Mouse (Mus musculus): ENCODE results near the gene Prkg1. TPM values are rescaled to one million over a fixed set of nuclear protein-coding genes. Genes with fewer than 3 reads are reported as not detected.

Prkg1 gene
- total RNA-seq, 2 experiments from 2014 or later, result 8.2 to 13.4 TPM

DNA sequence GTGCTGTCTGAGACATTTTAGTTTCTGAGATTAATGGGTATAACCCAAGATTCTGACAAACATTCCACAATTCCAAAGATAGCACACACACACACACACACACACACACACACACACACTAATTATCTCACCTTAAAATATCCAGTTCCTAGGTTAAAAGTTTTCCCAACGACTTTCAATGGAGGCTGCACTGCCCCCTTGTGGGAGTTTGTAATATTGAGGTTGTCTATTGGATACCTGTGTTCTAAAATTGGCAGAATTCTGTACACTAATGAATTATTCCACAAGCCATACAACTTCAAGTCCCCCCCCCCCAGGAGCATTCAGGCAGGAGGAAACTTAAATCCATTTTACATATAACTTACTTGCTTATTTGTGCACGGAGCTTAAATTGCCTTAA is 18.2 kb downstream of the Prkg1 start:
- peak; percentile 72 for DNase-seq

DNA sequence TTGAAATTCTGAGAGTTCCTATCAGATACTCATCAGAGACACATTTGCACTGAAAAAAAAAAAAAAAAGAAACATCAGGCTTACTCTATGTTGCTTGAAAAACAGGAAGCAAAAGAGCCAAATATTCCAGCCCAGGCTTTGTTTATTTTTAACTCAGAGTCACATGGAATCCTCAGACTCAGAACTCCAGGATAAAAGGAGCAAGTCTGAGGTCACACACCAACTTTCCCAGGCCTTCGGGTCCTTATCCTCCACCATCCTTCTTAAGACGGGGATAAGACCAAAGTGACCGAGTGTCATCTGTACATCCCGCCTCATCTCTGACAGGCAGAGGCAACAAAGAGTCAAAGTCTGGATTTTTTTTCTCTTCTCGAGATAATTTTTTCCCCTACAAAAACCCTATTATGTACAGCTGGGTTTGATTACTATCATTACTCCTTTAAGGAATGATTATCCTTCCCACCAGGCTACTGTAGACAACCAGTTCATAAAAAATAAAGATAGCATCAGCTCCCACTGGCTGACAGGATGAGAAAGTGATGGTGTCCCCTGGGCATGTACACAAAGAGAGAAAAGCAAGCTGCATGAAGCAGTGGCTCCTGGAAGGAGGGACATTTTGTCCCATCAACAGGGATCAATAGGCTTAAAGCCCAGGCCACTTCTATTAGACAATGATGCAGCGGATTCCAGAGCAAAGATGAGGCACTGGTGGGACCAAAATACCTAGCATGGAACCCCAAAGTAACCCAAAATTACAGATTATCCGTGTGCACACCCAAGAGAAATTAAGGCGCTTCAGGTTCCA is 21.4 kb downstream of the Prkg1 start:
- no peak for DNase-seq

DNA sequence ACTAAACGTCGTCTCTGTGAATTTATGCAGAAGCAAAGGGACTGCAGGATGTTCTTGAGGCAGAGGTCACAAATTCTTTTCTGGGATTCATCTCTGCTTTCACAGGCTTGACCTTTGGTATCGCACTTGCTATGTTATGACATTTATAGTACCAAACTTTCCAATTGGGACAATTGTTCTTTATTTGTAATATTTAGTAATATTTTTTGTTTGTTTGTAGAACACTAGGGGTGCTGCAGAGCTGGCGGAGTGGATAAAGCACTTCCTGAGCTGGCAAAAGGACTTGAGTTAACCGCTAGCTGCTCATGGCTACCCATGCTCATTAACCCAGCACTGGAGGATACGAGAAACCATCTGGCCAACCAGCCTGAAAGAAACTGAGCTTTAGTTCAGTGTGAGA is 49.9 kb downstream of the Prkg1 start:
- DNase-seq, result no peak

DNA sequence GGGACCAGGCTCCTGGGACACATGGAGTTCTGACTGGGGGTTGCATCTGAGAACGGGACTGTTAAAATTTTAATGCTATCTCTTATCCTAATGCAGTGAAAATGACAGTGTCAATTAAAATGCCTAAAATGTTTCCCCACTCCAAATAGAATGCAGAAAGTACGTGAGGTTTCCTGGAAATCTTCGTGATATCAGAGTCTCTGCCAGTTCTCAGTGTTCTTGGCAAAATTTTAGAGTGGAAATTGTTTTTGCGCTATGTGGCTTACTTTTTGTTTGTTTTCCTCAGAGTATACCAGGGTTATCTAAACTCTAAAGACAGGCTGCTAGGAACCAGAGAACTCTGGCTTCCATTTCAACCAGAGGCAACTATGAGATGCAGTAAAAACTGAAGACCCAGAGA is 50.4 kb downstream of the Prkg1 start:
- no peak for DNase-seq

DNA sequence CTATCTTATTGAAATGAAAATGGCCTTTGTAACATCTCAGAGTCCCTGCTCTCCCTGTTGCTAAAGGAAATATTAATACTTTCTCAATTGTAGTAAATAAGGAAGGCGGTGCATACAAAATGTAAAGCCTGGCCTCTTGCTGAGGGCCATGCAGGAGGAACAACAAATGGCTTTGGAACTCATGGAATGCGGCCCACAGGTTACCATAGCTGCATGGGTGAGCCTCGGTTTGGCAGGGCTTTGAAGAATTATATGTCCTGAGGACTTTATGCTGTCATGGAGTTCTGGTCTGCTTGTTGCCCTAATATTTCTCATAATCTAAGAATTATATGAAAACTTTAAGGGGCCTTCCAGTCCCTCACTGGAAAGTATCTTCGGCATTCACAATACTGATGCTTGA is 51.5 kb downstream of the Prkg1 start:
- DNase-seq, result no peak

DNA sequence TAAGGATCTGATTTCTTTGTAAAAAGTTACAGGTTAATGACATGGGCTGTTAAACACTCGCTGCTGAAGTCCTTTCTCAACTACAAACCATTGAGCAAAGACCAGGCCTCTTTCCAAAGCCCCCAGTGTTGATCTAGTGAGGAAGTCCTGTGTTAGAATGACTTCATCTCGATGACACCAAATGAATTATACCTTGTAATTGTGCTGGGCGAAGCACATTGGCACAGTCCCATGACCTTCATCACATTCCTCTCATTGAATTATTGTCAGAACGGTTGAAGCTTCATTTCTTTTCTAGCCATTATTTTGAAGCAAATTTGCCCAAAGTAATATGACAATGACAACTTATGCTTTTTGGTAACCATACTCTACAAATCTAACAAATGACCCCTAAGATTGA is 54.5 kb downstream of the Prkg1 start:
- DNase-seq, result peak; percentile 41

DNA sequence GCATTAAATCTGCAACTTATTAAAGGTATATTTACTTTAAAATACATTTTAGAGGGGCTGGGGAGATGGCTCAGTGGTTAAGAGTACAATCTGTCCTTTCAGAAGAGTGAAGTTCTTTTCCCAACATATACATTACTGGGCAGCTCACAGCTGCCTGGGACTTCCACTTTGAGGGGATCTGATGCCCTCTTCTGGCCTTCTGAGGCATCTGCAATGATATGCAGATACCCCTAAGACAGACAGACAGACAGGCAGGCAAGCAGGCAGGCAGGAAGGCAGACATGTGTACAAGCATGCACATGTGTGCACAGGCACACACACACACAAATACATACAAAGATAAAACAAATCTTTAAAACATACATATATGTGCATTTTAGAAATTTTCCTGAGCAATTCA is 60.8 kb downstream of the Prkg1 start:
- DNase-seq, result no peak

DNA sequence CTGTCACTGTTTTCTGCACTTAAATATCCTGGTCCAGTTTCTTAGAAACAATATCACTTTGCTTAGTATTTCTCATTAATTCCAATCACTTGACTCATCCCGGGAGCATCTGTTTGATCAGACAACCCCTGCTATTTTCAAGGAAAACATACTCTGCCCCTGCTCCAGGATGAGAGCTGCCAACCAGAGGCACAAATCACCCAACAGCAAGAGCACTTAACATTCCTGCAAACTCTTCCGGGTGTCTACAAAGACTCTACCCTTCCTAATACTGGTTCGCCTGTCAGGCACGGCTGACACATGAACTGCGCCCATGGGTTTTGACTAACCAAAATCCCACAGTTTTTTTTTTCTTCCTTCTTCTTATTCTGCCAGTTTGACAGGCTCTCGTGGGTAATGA is 65.9 kb downstream of the Prkg1 start:
- DNase-seq, result no peak

DNA sequence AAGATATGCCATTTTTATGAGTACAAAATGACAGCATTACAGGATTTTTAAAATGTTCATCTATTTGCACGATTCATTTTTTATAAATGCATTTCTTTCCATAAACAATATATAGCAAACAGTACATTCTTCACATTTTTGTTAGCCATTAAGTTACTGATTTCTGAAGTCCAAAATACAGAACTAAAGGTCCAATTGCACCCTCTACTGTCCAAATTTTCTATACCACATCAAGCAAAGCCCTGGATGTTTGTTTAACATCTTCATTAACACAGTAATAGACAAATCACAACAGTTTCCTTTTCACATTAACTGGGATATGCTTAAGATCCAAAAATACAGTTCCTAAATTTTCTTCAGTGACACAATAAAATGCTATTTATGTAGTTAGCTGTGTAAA is 84.0 kb downstream of the Prkg1 start:
- DNase-seq, result no peak

DNA sequence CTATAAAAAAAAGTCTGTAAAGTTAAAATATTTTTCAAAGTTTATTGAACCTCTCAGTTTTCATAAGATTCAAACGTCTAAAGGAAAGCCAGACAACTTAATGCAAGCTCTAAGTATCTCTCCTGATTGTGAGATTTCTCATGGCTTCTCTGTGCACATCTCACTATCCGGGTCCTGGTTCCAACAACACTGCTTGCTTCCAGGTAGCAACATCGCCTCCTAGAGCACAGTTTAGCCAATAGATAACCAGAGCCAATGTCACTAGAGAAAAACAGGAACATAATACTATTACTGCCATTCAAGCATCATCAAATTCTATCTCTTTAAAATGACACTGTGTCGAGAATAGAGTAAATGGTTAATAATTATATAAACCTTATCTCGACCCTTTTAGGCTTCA is 86.5 kb downstream of the Prkg1 start:
- peak; percentile 25 for DNase-seq

DNA sequence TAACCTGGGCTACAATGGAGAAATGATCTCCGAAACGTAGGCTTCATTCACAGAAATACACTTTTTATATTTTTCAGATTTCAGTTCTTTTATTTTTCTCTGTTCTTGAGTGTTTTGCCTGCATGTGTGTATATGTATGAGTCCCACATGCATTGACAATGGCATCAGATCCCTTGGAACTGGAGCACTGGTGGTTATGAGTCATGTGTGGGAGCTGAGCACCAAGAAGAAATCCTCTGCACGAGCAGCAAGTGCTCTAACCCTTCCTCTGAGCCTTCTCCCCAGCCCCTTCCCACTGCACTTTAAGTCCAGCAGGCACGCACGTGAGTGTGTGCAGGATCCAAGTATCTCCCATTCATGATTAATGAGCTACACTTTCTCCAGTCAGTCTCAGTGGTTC is 93.1 kb downstream of the Prkg1 start:
- no peak for DNase-seq

DNA sequence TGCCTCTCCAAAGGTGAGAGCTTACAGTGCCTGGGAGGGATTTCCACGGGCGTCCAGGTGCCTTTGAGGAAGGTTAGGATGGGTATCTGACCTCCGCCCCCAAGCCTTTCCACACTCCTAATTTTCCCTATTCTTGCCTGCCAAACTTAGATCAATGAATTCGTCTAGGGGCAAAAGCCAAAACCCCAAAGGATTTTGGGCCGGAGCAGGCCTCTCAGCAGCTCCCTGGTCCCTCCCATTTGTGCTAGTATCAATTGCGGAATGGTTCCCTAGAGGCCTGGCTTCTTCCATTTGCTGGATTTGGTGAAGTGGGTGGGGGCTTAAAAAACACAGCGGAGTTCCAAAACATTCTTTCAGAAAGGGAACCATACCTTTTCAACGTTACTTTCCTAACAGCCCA is 99.8 kb downstream of the Prkg1 start:
- no peak for DNase-seq

DNA sequence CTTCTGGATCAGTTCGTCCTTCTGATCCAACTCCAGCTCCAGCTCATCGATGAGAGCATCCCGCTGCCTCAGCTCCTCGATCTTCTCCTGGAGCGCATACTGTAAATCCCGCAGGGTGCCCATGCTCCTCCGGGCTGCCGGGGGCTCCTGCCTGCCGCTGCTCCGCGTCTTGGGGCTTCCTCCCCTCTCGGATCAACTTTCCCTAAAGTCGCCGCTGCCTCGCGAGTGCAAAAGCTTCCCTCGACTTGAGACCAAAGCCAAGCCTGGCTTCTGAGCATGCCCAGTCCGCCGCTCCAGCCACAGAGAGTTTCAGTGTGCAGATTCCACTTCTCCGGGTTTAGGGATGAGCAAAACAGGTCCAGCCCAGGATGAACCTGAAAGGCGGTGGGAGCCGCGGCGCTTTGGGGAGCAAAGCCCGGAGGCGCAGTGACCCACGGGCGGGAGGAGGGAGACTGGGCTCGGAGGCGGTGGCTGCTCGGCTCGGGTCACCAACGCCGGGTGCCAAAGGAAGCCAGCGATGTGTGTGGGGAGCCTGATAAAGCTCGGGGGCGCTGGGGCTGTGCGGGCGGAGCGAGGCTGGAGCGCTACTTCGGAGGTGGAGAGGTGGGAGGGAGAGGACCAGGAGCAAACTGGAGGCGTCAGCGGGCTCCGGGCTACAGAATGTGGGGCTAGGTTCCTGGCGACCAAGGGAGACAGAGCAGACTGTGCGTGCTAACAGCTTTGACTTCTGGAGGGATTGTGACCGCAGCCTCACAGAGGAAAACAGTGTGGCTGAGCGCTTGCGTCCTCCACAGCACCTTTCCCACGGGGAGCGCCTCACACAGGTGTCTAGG is 100.5 kb downstream of the Prkg1 start:
- DNase-seq, result peak; percentile 58

DNA sequence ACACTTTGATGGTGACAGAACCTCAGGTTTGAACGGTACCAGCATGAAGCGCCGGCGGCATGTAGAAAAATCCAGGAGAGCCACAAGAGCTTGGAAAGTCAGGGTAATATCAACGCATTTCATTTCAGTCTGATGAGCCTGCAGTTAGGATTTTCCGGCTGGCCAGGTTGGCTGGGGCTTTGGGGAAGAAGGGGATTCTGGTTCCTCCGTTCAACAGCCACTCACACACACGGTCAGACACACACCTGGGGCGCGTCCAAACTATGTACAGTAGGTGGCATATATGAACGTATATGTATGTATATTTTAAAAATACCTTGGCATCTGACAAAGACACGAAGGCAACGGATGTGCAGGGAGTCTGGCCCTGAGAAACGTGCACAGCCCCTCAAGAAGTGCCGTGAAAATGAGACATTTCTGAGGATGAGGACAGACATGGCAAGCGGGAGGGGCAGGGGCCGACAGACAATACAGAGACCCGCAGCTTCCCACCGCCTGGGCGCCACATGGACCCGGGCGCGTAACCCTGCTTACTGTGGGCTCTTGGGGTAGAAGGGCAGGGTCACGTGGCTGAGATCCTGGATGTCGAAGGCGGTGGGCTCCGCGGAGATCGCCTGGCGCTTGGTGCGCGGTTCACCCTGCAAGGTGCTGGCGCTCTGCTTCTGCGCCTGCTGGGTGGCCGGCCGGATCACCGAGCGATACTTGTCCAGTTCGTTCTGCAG is 101.2 kb downstream of the Prkg1 start:
- peak; percentile 3 for DNase-seq

DNA sequence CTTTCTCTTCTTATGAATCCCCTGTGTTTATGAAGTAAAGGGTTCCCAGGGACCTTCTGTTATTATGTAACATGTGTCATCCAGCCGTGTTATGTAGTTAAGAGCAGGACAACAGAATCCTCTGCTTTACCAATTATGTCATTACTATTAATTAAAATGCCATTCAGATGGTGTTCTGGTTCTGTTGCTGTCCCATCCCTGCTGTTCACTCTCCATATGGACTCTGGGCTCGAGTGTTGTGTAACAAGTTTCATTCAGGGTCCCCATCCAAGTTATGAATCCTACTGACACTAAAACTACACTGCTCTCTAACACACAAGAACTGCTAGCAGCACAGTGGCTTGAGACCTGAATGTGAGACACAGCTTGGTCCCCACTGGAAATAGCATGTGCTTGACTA is 102.0 kb downstream of the Prkg1 start:
- no peak for DNase-seq

DNA sequence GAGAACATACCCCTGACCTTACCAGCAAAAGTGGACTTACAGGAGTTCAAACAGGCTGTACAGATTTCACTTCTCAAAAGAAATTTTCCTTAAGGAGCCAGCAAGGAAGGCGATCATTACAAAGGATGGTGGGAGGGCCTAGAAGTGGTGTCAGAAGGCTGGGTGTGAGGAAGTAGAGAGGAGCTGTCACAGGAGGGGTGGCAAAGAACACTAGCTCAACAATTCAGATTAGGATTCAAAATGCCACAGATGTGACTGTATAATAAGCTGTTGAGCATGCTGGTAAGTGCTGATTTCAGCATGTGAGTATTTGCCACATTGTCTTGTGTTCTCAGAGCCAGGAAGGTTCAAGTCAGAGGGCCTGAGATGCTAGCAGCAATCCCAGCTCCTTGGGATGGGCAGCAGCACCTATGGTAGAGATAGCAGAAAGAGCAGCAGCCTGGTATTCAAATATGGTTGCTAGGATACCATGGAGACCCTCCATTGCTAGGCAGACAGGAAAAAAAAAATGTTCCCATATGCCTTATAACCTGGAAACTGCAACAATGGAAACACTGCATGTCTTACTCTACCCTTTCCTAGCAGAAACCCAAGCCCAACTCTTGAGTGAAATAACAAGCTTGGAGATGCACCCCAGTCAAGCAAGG is 106.0 kb downstream of the Prkg1 start:
- DNase-seq, result no peak

DNA sequence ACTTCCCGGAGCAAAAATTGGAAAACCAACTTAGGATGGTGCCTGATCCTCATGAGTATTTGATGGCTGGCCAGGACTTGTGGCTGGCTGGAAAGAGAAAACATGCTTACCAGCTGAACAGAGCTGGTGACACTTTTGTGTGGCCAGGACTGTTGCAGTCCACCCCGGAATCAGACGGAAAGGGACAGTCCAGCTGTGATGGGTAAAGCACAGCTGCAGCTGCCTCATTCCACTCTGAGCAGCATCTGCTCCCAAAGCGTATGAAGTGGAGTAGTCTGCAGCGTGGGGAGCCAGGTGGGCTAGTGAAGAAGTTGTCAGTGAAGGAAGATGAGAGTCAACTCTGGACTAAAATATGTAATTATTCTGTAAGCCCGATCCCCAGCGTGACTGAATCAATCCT is 108.6 kb downstream of the Prkg1 start:
- DNase-seq, result no peak

DNA sequence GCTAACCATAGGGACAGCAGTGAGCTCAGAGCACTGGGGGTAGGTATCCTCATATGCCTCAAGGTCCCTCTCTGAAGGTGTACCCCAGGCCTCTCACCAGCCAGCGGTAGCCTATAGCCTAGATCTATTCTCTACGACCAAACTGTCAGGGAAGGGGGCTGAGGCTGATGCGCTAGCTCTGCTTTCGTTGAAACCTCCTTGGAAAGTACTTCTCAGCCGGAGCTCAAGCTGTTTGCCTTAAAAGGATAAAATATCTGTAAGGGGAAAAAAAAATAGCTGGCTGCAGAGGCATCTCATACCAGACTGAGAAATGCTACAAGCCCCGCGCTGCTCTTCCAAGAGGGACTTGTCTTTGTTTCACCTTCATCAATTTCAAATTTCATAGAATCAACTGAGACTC is 109.0 kb downstream of the Prkg1 start:
- DNase-seq, result no peak

DNA sequence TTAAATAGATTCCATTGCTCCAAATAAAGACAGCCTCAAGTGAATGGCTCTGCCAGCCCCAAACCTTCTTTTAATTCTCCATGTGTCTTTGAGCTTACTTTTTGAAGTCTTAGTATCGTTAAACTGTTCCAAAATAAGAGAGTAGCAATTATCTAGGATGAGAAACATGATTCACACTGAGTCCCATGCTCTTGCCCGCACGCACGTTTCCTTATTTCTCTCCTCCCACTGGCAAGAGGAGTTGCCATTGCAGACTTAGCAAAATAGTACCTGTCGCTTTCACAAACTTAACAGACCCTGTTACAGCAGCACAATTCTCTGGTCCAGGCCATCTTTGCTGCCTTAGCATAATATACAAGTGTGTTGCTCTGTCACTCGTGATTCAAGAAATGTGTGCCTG is 110.8 kb downstream of the Prkg1 start:
- DNase-seq, result no peak

DNA sequence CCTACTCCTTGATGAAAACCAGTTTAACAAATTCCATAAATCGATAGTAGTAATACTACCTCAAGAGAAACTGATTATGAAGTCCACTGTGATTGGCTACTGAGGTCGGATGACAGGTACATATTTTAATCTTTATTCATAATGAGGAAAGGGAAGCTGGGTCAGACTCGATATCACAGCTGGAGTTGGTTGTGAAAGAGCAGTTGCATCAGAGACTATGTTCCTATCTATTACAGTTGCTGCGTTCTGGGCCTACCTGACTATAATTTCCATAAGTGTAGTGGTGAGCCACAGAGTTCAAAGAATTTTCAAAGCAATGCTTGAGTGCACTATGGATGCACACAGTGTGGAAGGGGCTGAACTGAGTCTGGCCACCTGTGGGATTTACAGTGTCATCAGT is 114.4 kb downstream of the Prkg1 start:
- DNase-seq, result no peak

DNA sequence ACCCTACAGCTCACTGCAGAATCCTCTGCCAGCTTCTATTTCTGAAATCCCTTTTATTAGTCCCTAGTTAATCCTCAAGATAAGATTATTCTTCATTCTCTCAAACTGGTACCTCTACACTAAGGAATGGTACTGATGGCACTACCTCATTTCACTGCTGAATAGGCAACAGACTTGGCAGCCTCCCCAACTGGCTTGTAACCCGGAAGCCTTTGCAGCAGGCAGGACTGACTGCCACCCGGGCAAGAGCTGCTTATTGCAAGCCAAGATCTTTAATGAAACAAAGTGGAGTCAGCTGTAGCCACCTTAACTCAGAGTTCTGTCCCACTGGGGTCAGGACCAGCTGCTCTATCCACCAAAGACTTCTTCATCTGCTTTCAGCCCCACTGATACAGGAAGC is 117.3 kb downstream of the Prkg1 start:
- DNase-seq, result peak; percentile 7
